ENCODE assay signal across 8 mouse cellular contexts in genomic region chr13:67360131-67360744, GRCm38 (mm10). TPM values are rescaled to one million over a fixed set of nuclear protein-coding genes. Genes with fewer than 3 reads are reported as not detected.
A peak's percentile ranks its signal among the peaks of the same experiment; 100 is the strongest.
DNase-seq lines count a peak whose midpoint lies in the region; ATAC-seq and TF ChIP-seq lines count a peak whose summit lies in the region.

Gene Gm28044, minus strand, starts transcription at chr13:67360536.
Gene Zfp953, minus strand, starts transcription at chr13:67360605.

- WGBS in heart, embryonic 11.5 days (ENCODE audit: insufficient replicate concordance) = 0% methylated on average over 15 of the region's 15 CpGs
- under 1% methylated on average over 15 of the region's 15 CpGs for WGBS in kidney, embryonic 16.5 days
- under 1% methylated on average over 15 of the region's 15 CpGs for WGBS in liver, adult 2 months

- no peaks in the 10 kb centered on the region for H3K27me3 ChIP-seq in C2C12 (ENCODE audit: control insufficient read depth, insufficient read depth, insufficient read length)
- H3K27me3 ChIP-seq in erythroblast, embryonic 14.5 days (ENCODE audit: control insufficient read depth) = no peaks in the 10 kb centered on the region
- H3K27me3 ChIP-seq in heart, embryonic 11.5 days (ENCODE audit: control insufficient read depth, insufficient read depth, low read length) = no peaks in the 10 kb centered on the region
- H3K27me3 ChIP-seq in kidney, embryonic 16.5 days (ENCODE audit: insufficient read depth, low read length) = no peaks in the 10 kb centered on the region
- no peaks in the 10 kb centered on the region for H3K27me3 ChIP-seq in liver, adult 2 months (ENCODE audit: control insufficient read depth, insufficient read depth, low read length)
- no peaks in the 10 kb centered on the region for H3K27me3 ChIP-seq in myocyte (ENCODE audit: control insufficient read depth, insufficient read depth, insufficient read length)
- no peaks in the 10 kb centered on the region for H3K27me3 ChIP-seq in splenic B cell, adult 2 months (ENCODE audit: control insufficient read depth, insufficient read depth, low read length, poor library complexity, severe bottlenecking)

- H3K79me3 ChIP-seq in C2C12 (ENCODE audit: low read depth) = no peaks in the 10 kb centered on the region

- no peak for TF ChIP-seq POLR2A in brain, embryonic 14.5 days (IDR thresholded peaks at IDR 0.05; ENCODE audit: borderline replicate concordance, extremely low read depth, insufficient read depth, insufficient read length, poor library complexity, severe bottlenecking)
- TF ChIP-seq POLR2A in liver, adult 2 months (IDR thresholded peaks at IDR 0.05; ENCODE audit: extremely low read depth, insufficient read depth, low read length) = no peak
- TF ChIP-seq POLR2A in myocyte (IDR thresholded peaks at IDR 0.05; ENCODE audit: insufficient read length, low read depth) = no peak

- peak within 1 kb of the TSS; percentile 62 for H3K27ac ChIP-seq in heart, embryonic 11.5 days (ENCODE audit: low read depth, low read length)
- peak within 1 kb of the TSS; percentile 66; the same call in 1 of the 2 replicates for H3K27ac ChIP-seq in kidney, embryonic 16.5 days (ENCODE audit: low read length)
- H3K27ac ChIP-seq in liver, adult 2 months (replicated peaks; ENCODE audit: insufficient read depth, low read depth, low read length) = peak within 1 kb of the TSS; percentile 68

- H3ac ChIP-seq in C2C12 (ENCODE audit: control insufficient read depth, insufficient read length, low read depth) (peak within 1 kb of the TSS; percentile 69), myocyte (ENCODE audit: control insufficient read depth, insufficient read length) (peak within 1 kb of the TSS; percentile 40)

- ATAC-seq in heart, embryonic 11.5 days (replicated peaks; ENCODE audit: insufficient number of reproducible peaks, low FRiP score, low TSS enrichment) = peak; percentile 80
- peak; percentile 93 for ATAC-seq in kidney, embryonic 16.5 days (ENCODE audit: low FRiP score, low TSS enrichment)

- peak within 1 kb of the TSS; percentile 74 for H3K4me2 ChIP-seq in heart, embryonic 11.5 days
- peak within 1 kb of the TSS; percentile 65 for H3K4me2 ChIP-seq in kidney, embryonic 16.5 days (replicated peaks; ENCODE audit: low read depth, low read length)
- peak within 1 kb of the TSS; percentile 80 for H3K4me2 ChIP-seq in myocyte (ENCODE audit: low read depth)

- H3K4me1 ChIP-seq in erythroblast, embryonic 14.5 days (ENCODE audit: control insufficient read depth) = peaks cover 21% of the 10 kb centered on the region
- no peaks in the 10 kb centered on the region for H3K4me1 ChIP-seq in heart, embryonic 11.5 days (ENCODE audit: control insufficient read depth, insufficient read depth, low read length)
- peaks cover 3% of the 10 kb centered on the region; the same call in 1 of the 2 replicates for H3K4me1 ChIP-seq in kidney, embryonic 16.5 days (ENCODE audit: insufficient read depth, low read length)
- peaks cover 3% of the 10 kb centered on the region for H3K4me1 ChIP-seq in liver, adult 2 months (ENCODE audit: control insufficient read depth, insufficient read depth, low read length)

- peak within 1 kb of the TSS; percentile 74 for H3K4me3 ChIP-seq in C2C12 (ENCODE audit: insufficient read depth, poor library complexity, severe bottlenecking)
- peak within 1 kb of the TSS; percentile 73 for H3K4me3 ChIP-seq in erythroblast, embryonic 14.5 days (replicated peaks)
- H3K4me3 ChIP-seq in heart, embryonic 11.5 days (ENCODE audit: low read depth, low read length) = peak within 1 kb of the TSS; percentile 73
- peak within 1 kb of the TSS; percentile 83 for H3K4me3 ChIP-seq in kidney, embryonic 16.5 days (ENCODE audit: low read length)
- H3K4me3 ChIP-seq in liver, adult 2 months (ENCODE audit: insufficient read depth, low read depth, low read length) = peak within 1 kb of the TSS; percentile 50
- H3K4me3 ChIP-seq in myocyte = peak within 1 kb of the TSS; percentile 55

- TF ChIP-seq CTCF in C2C12 (IDR thresholded peaks at IDR 0.05; ENCODE audit: control insufficient read depth, insufficient read depth, insufficient read length) = no peak
- no peak for TF ChIP-seq CTCF in brain, embryonic 14.5 days (IDR thresholded peaks at IDR 0.05; ENCODE audit: borderline replicate concordance, extremely low read depth, insufficient read depth, insufficient read length)
- TF ChIP-seq CTCF in liver, adult 2 months (IDR thresholded peaks at IDR 0.05; ENCODE audit: low read depth, low read length) = 0 out of 2 replicates have a peak, but pooled peaks have one; percentile 12

- H3K9me3 ChIP-seq in erythroblast, embryonic 14.5 days (ENCODE audit: control insufficient read depth, low read length) = no peaks in the 10 kb centered on the region
- H3K9me3 ChIP-seq in heart, embryonic 11.5 days (replicated peaks; ENCODE audit: control insufficient read depth, low read length) = no peaks in the 10 kb centered on the region
- H3K9me3 ChIP-seq in kidney, embryonic 16.5 days (ENCODE audit: low read length) = no peaks in the 10 kb centered on the region

- H3K36me3 ChIP-seq in C2C12 (ENCODE audit: control insufficient read depth, insufficient read depth) (no peaks in the 10 kb centered on the region), myocyte (ENCODE audit: control insufficient read depth, insufficient read depth) (no peaks in the 10 kb centered on the region)
- no peaks in the 10 kb centered on the region for H3K36me3 ChIP-seq in erythroblast, embryonic 14.5 days (ENCODE audit: control insufficient read depth)
- H3K36me3 ChIP-seq in heart, embryonic 11.5 days (ENCODE audit: control insufficient read depth, insufficient read depth, low read length) = no peaks in the 10 kb centered on the region
- no peaks in the 10 kb centered on the region for H3K36me3 ChIP-seq in kidney, embryonic 16.5 days (ENCODE audit: insufficient read depth, low read length)
- no peaks in the 10 kb centered on the region; the same call in 1 of the 2 replicates for H3K36me3 ChIP-seq in liver, adult 2 months (ENCODE audit: control insufficient read depth, insufficient read depth, low read length)
- no peaks in the 10 kb centered on the region for H3K36me3 ChIP-seq in splenic B cell, adult 2 months (ENCODE audit: control insufficient read depth, insufficient read depth, low read length, poor library complexity, severe bottlenecking)

- H3K9ac ChIP-seq in heart, embryonic 11.5 days (ENCODE audit: low read depth, low read length) = peak within 1 kb of the TSS; percentile 86
- H3K9ac ChIP-seq in kidney, embryonic 16.5 days (replicated peaks; ENCODE audit: low read length) = peak within 1 kb of the TSS; percentile 79
- H3K9ac ChIP-seq in liver, adult 2 months (ENCODE audit: low read depth, low read length) = peak within 1 kb of the TSS; percentile 66

- H3K79me2 ChIP-seq in C2C12 (ENCODE audit: control insufficient read depth, insufficient read depth) (no peaks in the 10 kb centered on the region), myocyte (ENCODE audit: control insufficient read depth, insufficient read depth) (no peaks in the 10 kb centered on the region)
- peaks cover 5% of the 10 kb centered on the region for H3K79me2 ChIP-seq in liver, adult 2 months (ENCODE audit: control insufficient read depth, insufficient read depth, low read length)

- peak; percentile 95 for DNase-seq in brain, embryonic 14.5 days (ENCODE audit: low read depth)
- peak; percentile 91 for DNase-seq in liver, adult 2 months (ENCODE audit: extremely low read depth, low read depth, low spot score)
- DNase-seq in splenic B cell, adult 2 months (ENCODE audit: low read depth, low spot score) = peak; percentile 93

TF ChIP-seq in C2C12, 6 proteins besides CTCF, POLR2A, EP300 and RAD21:
- TF ChIP-seq MYOG (IDR thresholded peaks at IDR 0.05; ENCODE audit: control insufficient read depth, extremely low read depth, insufficient read length) (no peak), CEBPB (IDR thresholded peaks at IDR 0.05; ENCODE audit: low read depth) (no peak), FOSL1 (IDR thresholded peaks at IDR 0.05; ENCODE audit: insufficient read depth, low read length, poor library complexity, severe bottlenecking) (no peak), MYOD1 (IDR thresholded peaks at IDR 0.05; ENCODE audit: control insufficient read depth, insufficient read length, low read depth) (no peak), MAX (IDR thresholded peaks at IDR 0.05) (no peak), USF1 (IDR thresholded peaks at IDR 0.05; ENCODE audit: low read depth) (no peak)

TF ChIP-seq in myocyte, 11 proteins besides CTCF, POLR2A, EP300 and RAD21:
- TF ChIP-seq POLR2AphosphoS2 (IDR thresholded peaks at IDR 0.05; ENCODE audit: insufficient read length, low read depth) = peak; percentile 40
- TF ChIP-seq E2F4 (IDR thresholded peaks at IDR 0.05; ENCODE audit: insufficient read depth) = no peak
- TF ChIP-seq SRF (IDR thresholded peaks at IDR 0.05; ENCODE audit: control insufficient read depth, insufficient read length, low read depth) = no peak

RNA-seq across cellular contexts. Expression of gene Gm28044, which starts in this region (rescaled TPM):
- polyA plus RNA-seq in C2C12 (2012; fragmentation: generic; extraction: Trizol) (0.90 TPM), myocyte (2012; fragmentation: generic; extraction: Trizol) (1.3 TPM)
- 0.30 TPM in 1 of 2 replicates, not detected in the other for polyA plus RNA-seq in brain, embryonic 14.5 days (2012; rRNA removed)
- polyA plus RNA-seq in erythroblast, embryonic 14.5 days (2012) = not detected in 2 replicates
- polyA plus RNA-seq in heart, embryonic 11.5 days (2014; fragmentation: Nextera tagmentation; extraction: Ambion mirVana) = 0.31 and 1.1 TPM in 2 replicates
- polyA plus RNA-seq in kidney, embryonic 16.5 days (2015; fragmentation: Nextera tagmentation; extraction: Ambion mirVana) = not detected in 2 replicates
- total RNA-seq in liver, adult 2 months (2014; rRNA removed) = 0.40 TPM in 1 of 2 replicates, not detected in the other
- 0.24 TPM in 1 of 2 replicates, not detected in the other for polyA plus RNA-seq in liver, adult 2 months (2012; rRNA removed)

RNA-seq across cellular contexts. Expression of gene Zfp953, which starts in this region (rescaled TPM):
- polyA plus RNA-seq in C2C12 (2012; fragmentation: generic; extraction: Trizol) (0.16 TPM), myocyte (2012; fragmentation: generic; extraction: Trizol) (0.12 TPM)
- 0.66 and 0.70 TPM in 2 replicates for polyA plus RNA-seq in brain, embryonic 14.5 days (2012; rRNA removed)
- polyA plus RNA-seq in erythroblast, embryonic 14.5 days (2012) = 0.01 TPM in 1 of 2 replicates, not detected in the other
- polyA plus RNA-seq in heart, embryonic 11.5 days (2014; fragmentation: Nextera tagmentation; extraction: Ambion mirVana) = 1.1 and 1.3 TPM in 2 replicates
- polyA plus RNA-seq in kidney, embryonic 16.5 days (2015; fragmentation: Nextera tagmentation; extraction: Ambion mirVana) = 1.3 TPM in 2 replicates
- 2.4 and 2.8 TPM in 2 replicates for total RNA-seq in liver, adult 2 months (2014; rRNA removed)
- 0.26 and 0.28 TPM in 2 replicates for polyA plus RNA-seq in liver, adult 2 months (2012; rRNA removed)

Comparison
In these comparisons a context has a peak if more than half of its experiments do, and no peak if none do; other contexts are left out.
1. Peak in every context shown above with its lines: DNase-seq, ATAC-seq, H3K4me3 ChIP-seq and H3K27ac ChIP-seq.
2. Peak in DNase-seq in brain, embryonic 14.5 days; RNA of the genes that start here not detected or under 1 TPM.